Mouse (Mus musculus): ENCODE results near the gene 4632433K11Rik. TPM values are rescaled to one million over a fixed set of nuclear protein-coding genes. Genes with fewer than 3 reads are reported as not detected.

Gene 4632433K11Rik
- polyA plus RNA-seq (2021; fragmentation: Nextera tagmentation) = not detected in 2 replicates
- long read RNA-seq, experiment 1 = 0 reads
- long read RNA-seq, experiment 2, partial matches to known transcripts = 0 of 2 reads
- long read RNA-seq, experiment 2, other reads (novel, unspliced or antisense) = 0 of 2 reads

DNA sequence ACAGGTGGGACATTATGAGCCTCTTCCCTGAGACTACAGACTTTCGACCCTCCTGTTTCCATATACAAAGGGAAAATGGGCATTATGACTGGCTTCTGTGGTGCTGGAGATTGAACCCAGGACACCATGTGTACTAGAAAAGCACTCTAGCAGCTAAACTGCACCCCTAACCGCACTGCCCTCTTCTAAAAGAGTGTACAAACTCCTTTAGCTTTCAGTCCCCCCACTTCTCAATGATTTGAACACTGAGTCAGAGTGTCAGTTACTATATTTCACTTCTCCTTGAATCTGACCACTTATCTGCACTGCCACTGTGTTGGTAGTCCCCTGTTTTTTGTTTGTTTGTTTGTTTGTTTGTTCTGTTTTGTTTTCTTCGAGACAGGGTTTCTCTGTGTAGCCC, at the start of gene 4632433K11Rik:
4632433K11Rik (plus strand) TSS at position 301 of the 400 bp plus-strand sequence.

GRCm38 (mm10) chr7:4996003-4996895, 37.7 kb upstream of the 4632433K11Rik start, which contains the start of gene Zfp579:
Zfp579 (minus strand) TSS chr7:4996158.

GRCm38 (mm10) chr7:5014251-5015117, 19.4 kb upstream of the 4632433K11Rik start, which contains the start of the genes Zfp524 and Fiz1:
Zfp524 (plus strand) TSS chr7:5014415.
Fiz1 (minus strand) TSS chr7:5014697.

GRCm38 (mm10) chr7:5015118-5016001, 18.6 kb upstream of the 4632433K11Rik start, which contains the start of gene Gm44973:
Gm44973 (plus strand) TSS chr7:5015496.

GRCm38 (mm10) chr7:5020000-5020681, 13.8 kb upstream of the 4632433K11Rik start, which contains the start of the genes Zfp865 and Ccdc106:
Zfp865 (plus strand) TSS chr7:5020376.
Ccdc106 (plus strand) TSS chr7:5020553.

DNA sequence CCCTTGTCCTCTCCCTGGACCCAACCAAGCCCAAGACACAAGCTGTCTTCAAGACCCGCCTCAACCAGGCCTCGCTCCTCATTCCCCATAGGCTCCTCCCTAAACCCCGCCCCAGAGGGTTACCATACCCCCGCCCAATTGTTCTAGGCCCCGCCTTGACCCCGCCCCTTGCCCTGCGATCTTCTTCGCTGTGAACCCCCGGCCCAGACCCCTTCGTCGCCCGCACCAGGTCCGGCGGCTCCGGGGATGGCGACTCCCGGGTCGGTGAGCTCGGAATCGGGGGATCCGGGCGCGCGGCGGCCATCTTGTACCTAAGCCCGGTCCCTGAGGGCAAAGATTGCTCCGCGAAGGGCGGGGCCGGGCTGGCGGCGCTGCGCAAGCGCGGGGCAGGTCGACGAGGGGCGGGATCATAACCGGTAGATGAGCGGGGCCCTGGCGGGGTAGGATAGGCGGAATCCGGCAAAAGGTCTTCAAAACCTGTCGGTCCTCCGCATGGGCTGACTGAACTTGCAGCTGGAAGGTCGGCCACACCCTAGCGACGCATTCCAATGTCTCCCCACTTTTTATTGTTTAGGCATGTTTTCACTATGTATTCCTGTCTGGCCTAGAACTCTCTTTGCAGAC, 4.3 kb downstream of the 4632433K11Rik start, which contains the start of gene Zfp784:
Zfp784 (minus strand) TSS at position 338 of the 624 bp plus-strand sequence.

DNA sequence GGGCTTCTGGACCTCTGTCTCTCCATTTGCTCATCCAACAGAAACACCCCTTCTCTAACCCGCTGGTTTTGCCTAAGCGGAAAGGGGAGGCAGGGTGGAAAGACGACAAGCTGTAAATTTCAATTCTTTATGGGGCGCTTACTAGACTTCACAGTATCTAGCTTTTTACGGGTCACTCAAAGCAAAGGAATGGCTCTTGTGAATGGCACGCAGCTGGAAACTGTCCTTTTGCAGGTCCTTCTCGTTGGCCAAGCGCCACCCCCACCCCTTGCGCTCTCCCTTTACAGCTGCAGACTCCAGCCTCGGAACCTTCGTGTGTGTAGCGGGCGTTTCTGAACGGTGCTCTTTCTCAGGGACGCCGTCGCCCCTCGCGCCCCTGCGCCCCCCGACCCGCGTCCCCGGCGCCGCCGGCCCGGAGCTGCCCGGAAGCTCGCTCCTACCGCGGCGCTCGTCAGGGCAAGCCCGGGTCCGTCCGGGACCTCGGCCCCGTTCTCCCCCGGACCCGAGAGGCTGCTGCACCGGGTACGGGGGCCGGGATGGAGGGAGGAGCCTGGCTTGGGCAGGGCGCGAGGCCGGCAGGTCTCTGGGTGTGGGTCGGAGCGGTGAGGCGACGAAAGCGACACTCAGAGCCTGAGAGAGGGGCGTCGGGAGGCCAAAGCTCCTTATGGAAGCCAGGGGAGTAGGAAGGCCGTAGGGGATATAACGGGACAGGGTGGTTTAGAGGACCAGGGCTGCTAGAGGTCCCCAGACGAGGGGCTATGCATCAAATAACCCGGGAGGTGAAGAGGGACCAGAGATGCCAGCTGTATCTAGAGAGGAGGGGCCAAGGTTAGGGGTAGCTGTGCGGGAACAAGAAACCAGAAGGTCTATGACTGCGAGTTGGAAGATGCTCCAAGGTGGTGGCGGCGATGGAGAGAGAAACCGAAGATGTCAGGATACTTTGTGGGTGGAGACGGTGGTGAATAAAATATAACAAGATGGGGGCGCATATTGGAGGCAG, 17.6 kb downstream of the 4632433K11Rik start, which contains the start of gene Zfp580:
Zfp580 (plus strand) TSS at position 346 of the 1,000 bp plus-strand sequence.

DNA sequence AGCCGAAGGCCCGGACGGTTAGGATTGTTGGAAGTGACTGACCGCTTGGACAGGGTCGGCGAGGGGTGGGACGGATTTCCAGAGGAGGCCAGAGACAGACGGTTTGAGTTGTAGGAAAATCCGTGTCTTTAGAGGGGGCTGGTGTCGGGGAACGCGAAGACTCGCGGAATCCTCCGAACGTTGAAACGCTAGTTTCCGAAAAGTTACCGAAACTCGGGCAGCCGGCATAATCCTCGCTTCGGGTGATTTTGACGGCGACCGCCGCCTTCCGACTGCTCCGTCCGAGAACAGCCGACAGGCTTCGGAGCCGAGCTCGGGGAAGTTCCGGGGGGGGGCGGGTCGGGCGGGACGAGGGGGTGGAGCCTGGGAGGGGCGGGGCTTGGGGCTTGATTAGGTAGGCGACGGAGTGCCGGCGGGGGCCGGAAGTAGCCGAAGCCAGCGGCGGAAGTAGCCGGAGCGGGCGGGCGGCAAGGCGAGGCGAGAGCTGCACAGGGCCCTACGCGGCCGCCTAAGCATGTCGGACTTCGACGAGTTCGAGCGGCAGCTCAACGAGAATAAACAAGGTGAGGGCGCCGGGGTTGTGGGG, 27.9 kb downstream of the 4632433K11Rik start, which contains the start of gene U2af2:
U2af2 (plus strand) TSS at position 370 of the 586 bp plus-strand sequence.

DNA sequence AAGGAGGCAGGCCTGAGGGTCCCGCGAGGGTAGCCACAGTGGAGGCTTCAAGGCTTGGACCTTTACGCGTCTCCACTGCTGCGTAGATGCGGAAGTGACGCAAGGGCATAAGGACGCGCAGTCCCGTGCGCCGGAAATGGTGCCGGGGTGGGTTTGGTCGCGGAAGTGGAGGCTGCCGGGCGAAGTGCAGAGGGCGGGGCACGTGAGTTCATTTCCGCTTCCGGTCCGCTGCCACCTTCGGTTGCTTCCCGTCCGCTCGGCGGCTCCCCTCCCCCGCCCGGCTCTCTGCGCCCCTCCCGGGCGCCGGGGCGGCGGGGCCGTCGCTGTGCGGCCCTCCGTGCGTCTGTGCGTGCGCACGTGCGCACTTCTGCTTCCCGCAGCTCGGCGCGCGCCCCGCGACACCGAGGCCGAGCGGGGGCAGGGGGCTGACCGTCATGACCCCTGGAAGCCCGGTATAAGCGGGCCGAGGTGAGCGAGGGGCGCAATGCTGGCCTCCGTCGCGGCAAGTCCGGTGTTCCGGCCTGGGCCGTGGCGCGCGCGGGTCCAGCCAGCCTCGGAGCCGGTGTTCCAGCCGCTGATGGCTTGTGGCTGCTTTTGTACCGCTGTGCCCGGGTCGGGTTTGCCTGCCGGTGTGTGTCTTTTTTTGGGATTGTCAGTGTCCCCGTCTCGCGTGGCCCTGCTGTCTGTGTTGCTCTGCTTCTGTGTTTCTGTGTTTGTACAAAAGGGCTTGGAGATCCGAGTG, 46.3 kb downstream of the 4632433K11Rik start, which contains the start of gene Epn1:
Epn1 (plus strand) TSS at position 226 of the 742 bp plus-strand sequence.

Other genes starting within 250 kb of the 4632433K11Rik start
- 3.3 and 11.7 TPM in 2 replicates for gene Tmem238, start 244.5 kb upstream of the 4632433K11Rik start, polyA plus RNA-seq (2021; fragmentation: Nextera tagmentation)
- gene Rpl28, start 241.2 kb upstream of the 4632433K11Rik start, polyA plus RNA-seq (2021; fragmentation: Nextera tagmentation) = 1,133 and 1,160 TPM in 2 replicates
- gene Ube2s, start 221.5 kb upstream of the 4632433K11Rik start, polyA plus RNA-seq (2021; fragmentation: Nextera tagmentation) = 17.9 and 212 TPM in 2 replicates
- gene Shisa7, start 189.4 kb upstream of the 4632433K11Rik start, polyA plus RNA-seq (2021; fragmentation: Nextera tagmentation) = 11.2 and 11.4 TPM in 2 replicates
- gene Isoc2b, start 163.9 kb upstream of the 4632433K11Rik start, polyA plus RNA-seq (2021; fragmentation: Nextera tagmentation) = 20.0 and 27.8 TPM in 2 replicates
- gene Isoc2a, start 157.0 kb upstream of the 4632433K11Rik start, polyA plus RNA-seq (2021; fragmentation: Nextera tagmentation) = 0.45 and 1.3 TPM in 2 replicates
- 0.11 and 0.16 TPM in 2 replicates for gene Gm36210, start 127.6 kb upstream of the 4632433K11Rik start, polyA plus RNA-seq (2021; fragmentation: Nextera tagmentation)
- 0.69 and 2.7 TPM in 2 replicates for gene Zfp628, start 118.9 kb upstream of the 4632433K11Rik start, polyA plus RNA-seq (2021; fragmentation: Nextera tagmentation)
- gene Nat14, start 112.1 kb upstream of the 4632433K11Rik start, polyA plus RNA-seq (2021; fragmentation: Nextera tagmentation) = 115 and 129 TPM in 2 replicates
- gene Ssc5d, start 108.3 kb upstream of the 4632433K11Rik start, polyA plus RNA-seq (2021; fragmentation: Nextera tagmentation) = 0.10 and 0.19 TPM in 2 replicates
- 0.28 and 0.50 TPM in 2 replicates for gene Sbk2, start 69.7 kb upstream of the 4632433K11Rik start, polyA plus RNA-seq (2021; fragmentation: Nextera tagmentation)
- 0.23 TPM in 2 replicates for gene Sbk3, start 63.0 kb upstream of the 4632433K11Rik start, polyA plus RNA-seq (2021; fragmentation: Nextera tagmentation)
- 5.1 and 11.4 TPM in 2 replicates for gene Zfp579, start 38.0 kb upstream of the 4632433K11Rik start, polyA plus RNA-seq (2021; fragmentation: Nextera tagmentation)
- 10.9 and 14.7 TPM in 2 replicates for gene Zfp524, start 19.7 kb upstream of the 4632433K11Rik start, polyA plus RNA-seq (2021; fragmentation: Nextera tagmentation)
- 12.1 and 13.9 TPM in 2 replicates for gene Fiz1, start 19.4 kb upstream of the 4632433K11Rik start, polyA plus RNA-seq (2021; fragmentation: Nextera tagmentation)
- not detected in 2 replicates for gene Gm44973, start 18.6 kb upstream of the 4632433K11Rik start, polyA plus RNA-seq (2021; fragmentation: Nextera tagmentation)
- gene Zfp865, start 13.7 kb upstream of the 4632433K11Rik start, polyA plus RNA-seq (2021; fragmentation: Nextera tagmentation) = 1.1 and 4.4 TPM in 2 replicates
- gene Ccdc106, start 13.6 kb upstream of the 4632433K11Rik start, polyA plus RNA-seq (2021; fragmentation: Nextera tagmentation) = 55.0 and 60.1 TPM in 2 replicates
- 3.0 and 3.3 TPM in 2 replicates for gene Zfp784, start 4.3 kb downstream of the 4632433K11Rik start, polyA plus RNA-seq (2021; fragmentation: Nextera tagmentation)
- 4.9 and 24.0 TPM in 2 replicates for gene Zfp580, start 17.4 kb downstream of the 4632433K11Rik start, polyA plus RNA-seq (2021; fragmentation: Nextera tagmentation)
- gene U2af2, start 28.0 kb downstream of the 4632433K11Rik start, polyA plus RNA-seq (2021; fragmentation: Nextera tagmentation) = 5.8 and 18.1 TPM in 2 replicates
- 52.2 and 182 TPM in 2 replicates for gene Epn1, start 46.1 kb downstream of the 4632433K11Rik start, polyA plus RNA-seq (2021; fragmentation: Nextera tagmentation)
- not detected in 2 replicates for gene Rfpl4, start 82.8 kb downstream of the 4632433K11Rik start, polyA plus RNA-seq (2021; fragmentation: Nextera tagmentation)
- gene Rasl2-9, start 91.8 kb downstream of the 4632433K11Rik start, polyA plus RNA-seq (2021; fragmentation: Nextera tagmentation) = 0.59 and 0.75 TPM in 2 replicates
- 0.01 TPM in 1 of 2 replicates, not detected in the other for gene Vmn1r55, start 115.6 kb downstream of the 4632433K11Rik start, polyA plus RNA-seq (2021; fragmentation: Nextera tagmentation)
- not detected in 2 replicates for gene Vmn1r56, start 162.6 kb downstream of the 4632433K11Rik start, polyA plus RNA-seq (2021; fragmentation: Nextera tagmentation)
- gene Vmn1r57, start 184.4 kb downstream of the 4632433K11Rik start, polyA plus RNA-seq (2021; fragmentation: Nextera tagmentation) = not detected in 2 replicates

Data from left cerebral cortex, adult 6 months (tissue).